Mouse (Mus musculus) heart, adult 2 months (tissue): ENCODE data around the gene Spock2. TPM values are rescaled to one million over a fixed set of nuclear protein-coding genes. Genes with fewer than 3 reads are reported as not detected.
A peak's percentile ranks its signal among the peaks of the same experiment; 100 is the strongest.
"Not testable (repeated sequence)": the region's sequence is repeated elsewhere in the genome, so short reads cannot be mapped to it uniquely, and the experiment has no call there.

ENCODE experiments used
- DNase-seq, 2 experiments: peaks; one replicate each; pipeline ENCODE4 v3.0.0; 2021
- H3K27ac ChIP-seq: fragments of 200-600 bp; 2 replicates; pipeline ENCODE4 v1.8.1; 2022
- H3K27me3 ChIP-seq: fragments of 200-500 bp; 2 replicates; pipeline ENCODE4 v1.6.1; 2012; ENCODE audit warnings: mild to moderate bottlenecking, low read length, inconsistent platforms, mixed read lengths; ENCODE audit not compliant: control insufficient read depth, insufficient read depth
- H3K36me3 ChIP-seq: fragments of 200-500 bp; 2 replicates; pipeline ENCODE4 v1.6.1; 2012; ENCODE audit warnings: low read length, inconsistent platforms; ENCODE audit not compliant: control insufficient read depth, insufficient read depth
- H3K4me1 ChIP-seq: fragments of 200-500 bp; 2 replicates; pipeline ENCODE4 v1.6.1; 2011; ENCODE audit warnings: low read length; ENCODE audit not compliant: control insufficient read depth, insufficient read depth
- H3K4me3 ChIP-seq: fragments of 200-600 bp; 2 replicates; pipeline ENCODE4 v1.8.1; 2022
- H3K79me2 ChIP-seq: fragments of 200-500 bp; replicated peaks from 2 replicates; pipeline ENCODE4 v1.6.1; 2012; ENCODE audit warnings: mild to moderate bottlenecking, inconsistent platforms, low read length, moderate library complexity, mixed read lengths; ENCODE audit not compliant: control insufficient read depth, insufficient read depth
- H3K9ac ChIP-seq: fragments of 200-500 bp; 2 replicates; pipeline ENCODE4 v1.6.1; 2012; ENCODE audit warnings: low read depth, mild to moderate bottlenecking, control low read depth, inconsistent platforms, low read length, mixed read lengths
- CTCF ChIP-seq: fragments of 200-600 bp; IDR thresholded peaks from 2 replicates; pipeline ENCODE4 v1.8.1; 2022; ENCODE audit warnings: antibody characterized with exemption, mild to moderate bottlenecking, moderate library complexity
- EP300 ChIP-seq: fragments of 200-500 bp; IDR thresholded peaks from 2 replicates; pipeline ENCODE4 v1.6.1; 2011; ENCODE audit warnings: low read depth, low read length, control low read depth; ENCODE audit not compliant: insufficient read depth
- POLR2A ChIP-seq: fragments of 200-500 bp; IDR thresholded peaks from 2 replicates; pipeline ENCODE4 v1.6.1; 2011; ENCODE audit warnings: mild to moderate bottlenecking, low read depth, low read length, control low read depth; ENCODE audit not compliant: insufficient read depth
- WGBS: fragments of 180-500 bp; shearing (Covaris S2); methylation state at CpG from one replicate; pipeline ENCODE4 v1.1.7; 2018; 5-methylcytosine and 5-hydroxymethylcytosine counted together
- intact Hi-C: fragments of 180-260 bp; cut with DNase I; formaldehyde crosslinking; loops from one replicate; pipeline ENCODE4 v1.15.1; 2025
- polyA plus RNA-seq: library from polyadenylated mRNA; depleted of rRNA; stranded (reverse); fragments of >200 nt; gene quantifications from 2 replicates; pipeline ENCODE4 v1.2.3, GENCODE M21; 2012
- total RNA-seq, 2 experiments: library from RNA; stranded (reverse); gene quantifications; 2 replicates each; pipeline ENCODE4 v1.2.3; 2021

Spock2 gene
- total and polyA plus RNA-seq, 3 experiments, result 8.4 to 21.7 (median 12.2) TPM

DNA sequence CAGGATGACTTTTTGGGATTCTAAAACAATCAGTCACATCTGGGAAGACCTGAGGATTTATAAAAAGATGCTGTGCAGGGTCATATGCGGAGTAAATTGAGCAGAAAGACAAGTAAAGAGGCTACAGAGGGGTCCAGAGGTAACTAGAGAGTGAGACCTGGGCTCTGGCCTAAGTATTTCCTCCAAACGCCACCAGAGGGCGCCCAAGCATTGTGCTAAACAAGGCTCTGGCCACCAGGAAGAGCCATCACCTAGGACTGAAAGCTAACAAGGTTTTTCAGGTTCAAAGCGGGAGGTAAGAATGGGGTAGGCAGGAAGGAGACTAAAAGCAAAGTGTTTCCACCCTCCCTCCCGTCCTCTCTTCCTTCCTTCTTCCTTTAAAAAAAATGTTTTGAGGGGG lies 42.1 kb downstream of the Spock2 start:
- Histone ChIP-seq H3K36me3 (no peaks in the 10 kb centered on the region), H3K27ac (no peak overlapping the region; the same call in 1 of the 2 replicates), H3K27me3 (no peaks in the 10 kb centered on the region), H3K4me3 (no peak overlapping the region), H3K79me2 (no peaks in the 10 kb centered on the region), H3K9ac (no peak overlapping the region), H3K4me1 (no peaks in the 10 kb centered on the region)
- 2% methylated on average over 5 of the region's 5 CpGs for WGBS
- TF ChIP-seq POLR2A (no peak), EP300 (peak; percentile 75; the same call in 1 of the 2 replicates), CTCF (peak; percentile 90)
- peak; percentile 72 to 84 for DNase-seq
- intact Hi-C loops, result loop anchor here (2.0 to 5.0 kb wide), 3 partner anchors 44 to 256 kb away; no protein-coding TSS in a partner anchor

DNA sequence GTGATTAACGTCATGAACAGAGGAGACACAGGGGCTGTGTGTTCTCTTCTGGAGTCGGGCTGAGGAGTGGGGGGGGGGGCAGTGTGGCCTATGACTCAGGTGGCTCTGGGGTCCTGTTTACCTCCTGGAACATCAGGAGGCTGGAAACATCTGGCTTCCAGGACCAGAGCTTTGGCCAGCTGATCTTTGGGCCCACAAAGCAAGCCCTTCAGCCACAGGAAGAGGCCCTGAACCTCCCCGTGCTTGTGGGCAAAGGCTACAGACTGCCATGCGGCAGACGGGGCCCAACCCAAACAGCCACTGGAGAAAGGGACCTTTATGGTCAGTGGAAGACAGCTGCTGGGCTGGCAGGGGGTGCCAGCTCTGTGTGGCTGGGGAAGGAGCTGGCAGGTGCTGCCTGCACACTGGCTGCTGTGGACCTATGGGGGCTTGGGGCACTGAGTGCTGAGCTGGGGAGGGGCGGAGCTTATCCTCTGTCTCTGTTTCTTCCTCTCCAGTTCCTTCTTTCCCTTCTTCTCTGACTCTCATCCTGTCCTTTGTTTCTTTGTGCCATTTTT lies 45.2 kb downstream of the Spock2 start:
- Histone ChIP-seq H3K36me3 (no peaks in the 10 kb centered on the region), H3K4me1 (no peaks in the 10 kb centered on the region), H3K27me3 (no peaks in the 10 kb centered on the region), H3K4me3 (no peak overlapping the region), H3K27ac (no peak overlapping the region), H3K9ac (no peak overlapping the region), H3K79me2 (no peaks in the 10 kb centered on the region)
- no peak for DNase-seq
- WGBS, result 69% methylated on average over 6 of the region's 6 CpGs
- intact Hi-C loops, result no loop called here
- TF ChIP-seq CTCF, result no peak
- TF ChIP-seq POLR2A, result no peak
- no peak for TF ChIP-seq EP300

GRCm38 (mm10) chr10:60156016-60156415 lies 50.0 kb downstream of the Spock2 start:
- H3K4me3 ChIP-seq, result no peak overlapping the region
- TF ChIP-seq EP300, result no peak
- no peak for TF ChIP-seq CTCF
- no peak for TF ChIP-seq POLR2A
- H3K9ac ChIP-seq, result no peak overlapping the region
- no peaks in the 10 kb centered on the region for H3K79me2 ChIP-seq
- H3K36me3 ChIP-seq, result no peaks in the 10 kb centered on the region
- intact Hi-C loops, result no loop called here
- no peak for DNase-seq
- no peaks in the 10 kb centered on the region for H3K27me3 ChIP-seq
- H3K4me1 ChIP-seq, result no peaks in the 10 kb centered on the region
- H3K27ac ChIP-seq, result no peak overlapping the region

DNA sequence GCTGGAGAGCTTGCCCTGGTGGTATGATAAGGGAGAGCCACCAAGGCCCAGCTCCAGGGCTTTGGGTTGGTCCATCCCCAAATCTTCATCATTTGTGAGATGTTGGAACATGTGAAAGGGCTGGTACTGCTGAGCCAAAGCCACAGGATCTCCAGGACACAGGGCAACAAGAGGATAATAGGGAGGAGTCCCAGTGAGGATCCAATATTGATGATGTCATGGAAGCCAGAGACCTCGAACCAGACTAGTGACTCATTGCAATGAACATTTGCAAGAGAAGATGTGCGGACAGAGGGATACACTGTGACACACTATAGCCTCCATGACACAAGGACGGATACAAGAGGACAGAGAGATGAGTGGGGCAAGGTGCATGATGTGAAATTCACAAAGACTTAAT lies 52.1 kb downstream of the Spock2 start:
- DNase-seq, result no peak
- Histone ChIP-seq H3K36me3 (no peaks in the 10 kb centered on the region), H3K27me3 (0 out of 2 replicates have a peak, but pooled peaks cover 2% of the 10 kb centered on the region), H3K9ac (no peak overlapping the region), H3K4me1 (no peaks in the 10 kb centered on the region), H3K27ac (no peak overlapping the region), H3K4me3 (no peak overlapping the region), H3K79me2 (no peaks in the 10 kb centered on the region)
- TF ChIP-seq EP300, result no peak
- TF ChIP-seq CTCF, result no peak
- TF ChIP-seq POLR2A, result no peak
- WGBS, result 79% methylated on average over 3 of the region's 3 CpGs
- intact Hi-C loops, result no loop called here

DNA sequence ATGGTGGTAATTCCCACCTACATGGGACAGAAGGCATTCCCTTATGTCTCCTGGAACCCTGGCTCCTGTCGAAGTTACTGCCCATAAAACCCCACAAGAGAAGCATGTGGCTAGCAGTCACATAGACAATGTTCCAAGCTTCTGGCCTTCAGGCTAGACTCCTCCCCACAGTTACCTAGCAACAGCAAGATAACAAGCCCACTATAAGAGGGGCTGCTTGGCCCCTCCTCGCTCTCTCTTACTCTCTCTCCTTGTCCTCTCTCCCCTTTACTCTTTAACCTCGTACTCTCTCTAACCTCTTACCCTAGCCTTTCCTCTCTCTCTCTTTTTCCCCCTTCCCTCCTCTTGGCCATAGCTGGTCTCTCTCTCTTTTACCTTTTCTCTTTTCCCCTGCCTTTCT lies 55.4 kb downstream of the Spock2 start:
- H3K9ac ChIP-seq, DNase-seq, H3K36me3 ChIP-seq, H3K27ac ChIP-seq, H3K27me3 ChIP-seq, H3K79me2 ChIP-seq, H3K4me3 ChIP-seq, intact Hi-C loops, H3K4me1 ChIP-seq: not testable (repeated sequence)
- WGBS, result 74% methylated on average over 3 of the region's 3 CpGs

- H3K4me3 ChIP-seq, H3K27me3 ChIP-seq, H3K36me3 ChIP-seq, H3K9ac ChIP-seq, intact Hi-C loops, H3K4me1 ChIP-seq, H3K79me2 ChIP-seq, H3K27ac ChIP-seq, DNase-seq: not testable (repeated sequence)
- 81% methylated on average over 8 of the region's 8 CpGs for WGBS
These were observed 56.4 kb downstream of the Spock2 start for GRCm38 (mm10) chr10:60162184-60162972.

- WGBS, result 85% methylated on average over 6 of the region's 6 CpGs
- no peak for TF ChIP-seq EP300
- no peak for TF ChIP-seq POLR2A
- no peak for TF ChIP-seq CTCF
- intact Hi-C loops, result no loop called here
These were observed 56.9 kb downstream of the Spock2 start for GRCm38 (mm10) chr10:60162973-60163255.

More at GRCm38 (mm10) chr10:60162973-60163255, 56.9 kb downstream of the Spock2 start:
- peaks cover 2% of the 10 kb centered on the region; the same call in 1 of the 2 replicates for H3K27me3 ChIP-seq
- no peak for DNase-seq
- no peak overlapping the region for H3K27ac ChIP-seq
- no peak overlapping the region for H3K4me3 ChIP-seq
- no peaks in the 10 kb centered on the region for H3K36me3 ChIP-seq
- no peaks in the 10 kb centered on the region for H3K4me1 ChIP-seq
- H3K9ac ChIP-seq, result no peak overlapping the region
- no peaks in the 10 kb centered on the region for H3K79me2 ChIP-seq
